Mouse (Mus musculus): ENCODE measurements around the gene Slc44a3.
A peak's percentile ranks its signal among the peaks of the same experiment; 100 is the strongest.
"Not testable (repeated sequence)": the region's sequence is repeated elsewhere in the genome, so short reads cannot be mapped to it uniquely, and the experiment has no call there.

Gene Slc44a3

GRCm38 (mm10) chr3:121552723-121553122 is 20.5 kb upstream of the Slc44a3 start:
- DNase-seq (ENCODE audit: low spot score in 2 of 2): no peak

GRCm38 (mm10) chr3:121550370-121550769 is 18.2 kb upstream of the Slc44a3 start:
- peak in 1 of 2 experiments; percentile 65 for DNase-seq (ENCODE audit: low spot score in 2 of 2)

- DNase-seq (ENCODE audit: low spot score in 2 of 2): no peak
These were observed 15.8 kb upstream of the Slc44a3 start for GRCm38 (mm10) chr3:121547851-121548624.

- no peak for DNase-seq (ENCODE audit: low spot score in 2 of 2)
These were observed 8.4 kb upstream of the Slc44a3 start for GRCm38 (mm10) chr3:121540621-121541020.

GRCm38 (mm10) chr3:121539871-121540431 is 7.7 kb upstream of the Slc44a3 start:
- no peak for DNase-seq (ENCODE audit: low spot score in 2 of 2)

- not testable (repeated sequence) for DNase-seq (ENCODE audit: low spot score in 2 of 2)
These were observed 6.6 kb upstream of the Slc44a3 start for GRCm38 (mm10) chr3:121538847-121539246.

- no peak for DNase-seq (ENCODE audit: low spot score in 2 of 2)
These were observed 5.8 kb upstream of the Slc44a3 start for GRCm38 (mm10) chr3:121537996-121538395.

- DNase-seq (ENCODE audit: low spot score in 2 of 2): no peak
These were observed 4.6 kb upstream of the Slc44a3 start for GRCm38 (mm10) chr3:121536803-121537202.

- peak in 1 of 2 experiments; percentile 61 for DNase-seq (ENCODE audit: low spot score in 2 of 2)
These were observed 3.8 kb upstream of the Slc44a3 start for GRCm38 (mm10) chr3:121535813-121536504.

GRCm38 (mm10) chr3:121531370-121532148 is 645 bp downstream of the Slc44a3 start:
- DNase-seq (ENCODE audit: low spot score in 2 of 2): no peak

GRCm38 (mm10) chr3:121530546-121531258 is 1.5 kb downstream of the Slc44a3 start:
- DNase-seq (ENCODE audit: low spot score in 2 of 2): no peak

GRCm38 (mm10) chr3:121526096-121527093 is 5.8 kb downstream of the Slc44a3 start:
- no peak for DNase-seq (ENCODE audit: low spot score in 2 of 2)

- DNase-seq (ENCODE audit: low spot score in 2 of 2): no peak
These were observed 10.5 kb downstream of the Slc44a3 start for GRCm38 (mm10) chr3:121521633-121522125.

- no peak for DNase-seq (ENCODE audit: low spot score in 2 of 2)
These were observed 11.1 kb downstream of the Slc44a3 start for GRCm38 (mm10) chr3:121521123-121521522.

GRCm38 (mm10) chr3:121517030-121517429 is 15.2 kb downstream of the Slc44a3 start:
- DNase-seq (ENCODE audit: low spot score in 2 of 2): no peak

- no peak for DNase-seq (ENCODE audit: low spot score in 2 of 2)
These were observed 23.1 kb downstream of the Slc44a3 start for GRCm38 (mm10) chr3:121509141-121509540.

GRCm38 (mm10) chr3:121507678-121508077 is 24.5 kb downstream of the Slc44a3 start:
- no peak for DNase-seq (ENCODE audit: low spot score in 2 of 2)

- DNase-seq (ENCODE audit: low spot score in 2 of 2): no peak
These were observed 25.4 kb downstream of the Slc44a3 start for GRCm38 (mm10) chr3:121506756-121507155.

- no peak for DNase-seq (ENCODE audit: low spot score in 2 of 2)
These were observed 26.0 kb downstream of the Slc44a3 start for GRCm38 (mm10) chr3:121506175-121506574.
